Mouse (Mus musculus) midbrain, postnatal 0 days (tissue): ENCODE data around the gene Gpkow. TPM values are rescaled to one million over a fixed set of nuclear protein-coding genes. Genes with fewer than 3 reads are reported as not detected.

Source experiments
- ATAC-seq: fragments of 200-750 bp; cut with Nextera tagmentation; 2 replicates; pipeline ENCODE4 v1.8.0; 2017; ENCODE audit warnings: moderate number of reproducible peaks, mild to moderate bottlenecking, moderate TSS enrichment, moderate library complexity; ENCODE audit not compliant: low FRiP score
- DNase-seq: peaks from one replicate; pipeline ENCODE4 v3.0.0-alpha.2; 2015; ENCODE audit warnings: low spot score
- H3K27ac ChIP-seq: fragments of 300-500 bp; sonication (generic); 2 replicates; pipeline ENCODE4 v1.5.1; 2014; ENCODE audit warnings: low read depth, mild to moderate bottlenecking, low read length, mixed read lengths
- H3K27me3 ChIP-seq: fragments of 300-500 bp; sonication (generic); 2 replicates; pipeline ENCODE4 v1.6.1; 2014; ENCODE audit warnings: low read length, control low read depth, mixed read lengths; ENCODE audit not compliant: insufficient read depth
- H3K36me3 ChIP-seq: fragments of 300-500 bp; sonication (generic); 2 replicates; pipeline ENCODE4 v1.6.1; 2014; ENCODE audit warnings: low read length, control low read depth, mixed read lengths; ENCODE audit not compliant: insufficient read depth
- H3K4me1 ChIP-seq: fragments of 300-500 bp; sonication (generic); 2 replicates; pipeline ENCODE4 v1.6.1; 2014; ENCODE audit warnings: mild to moderate bottlenecking, control low read depth, antibody characterized with exemption, low read length, mixed read lengths; ENCODE audit not compliant: insufficient read depth
- H3K4me2 ChIP-seq: fragments of 300-500 bp; sonication (generic); 2 replicates; pipeline ENCODE4 v1.6.1; 2014; ENCODE audit warnings: low read depth, mild to moderate bottlenecking, low read length, mixed read lengths; ENCODE audit not compliant: poor library complexity, severe bottlenecking
- H3K4me3 ChIP-seq: fragments of 300-500 bp; sonication (generic); 2 replicates; pipeline ENCODE4 v1.5.1; 2014; ENCODE audit warnings: low read depth, mild to moderate bottlenecking, low read length, moderate library complexity
- H3K9ac ChIP-seq: fragments of 300-500 bp; sonication (generic); replicated peaks from 2 replicates; pipeline ENCODE4 v1.6.1; 2014; ENCODE audit warnings: mild to moderate bottlenecking, low read length, moderate library complexity, mixed read lengths; ENCODE audit not compliant: poor library complexity, severe bottlenecking
- H3K9me3 ChIP-seq: fragments of 300-500 bp; sonication (generic); 2 replicates; pipeline ENCODE4 v1.6.1; 2016; ENCODE audit warnings: low read length, control low read depth
- CTCF ChIP-seq: IDR thresholded peaks from 2 replicates; pipeline ENCODE4 v1.5.1; 2016; ENCODE audit warnings: antibody characterized with exemption, mild to moderate bottlenecking
- WGBS: fragments of 180-500 bp; shearing (Covaris S2); extraction: QIAGEN DNeasy Blood & Tissue Kit; methylation state at CpG from one replicate; pipeline ENCODE4 v1.1.7; 2014; 5-methylcytosine and 5-hydroxymethylcytosine counted together
- polyA plus RNA-seq: library from polyadenylated mRNA; unstranded; fragments of >200 nt; fragmentation: Nextera tagmentation; extraction: Ambion mirVana; gene quantifications from 2 replicates; pipeline ENCODE4 v1.2.1, GENCODE M21; 2015
- total RNA-seq: library from RNA; depleted of rRNA; stranded (reverse); fragments of >200 nt; gene quantifications from 2 replicates; pipeline ENCODE4 v1.2.3, GENCODE M21; 2014

Gpkow gene
- total and polyA plus RNA-seq, 2 experiments from 2014 or later = 11.9 to 41.6 TPM

GRCm38 (mm10) chrX:7661086-7661485, 35.8 kb upstream of the Gpkow start:
- 79% methylated on average over 4 of the region's 4 CpGs for WGBS
- Histone ChIP-seq H3K4me2 (no peak overlapping the region), H3K27me3 (no peaks in the 10 kb centered on the region), H3K4me3 (no peak overlapping the region), H3K36me3 (no peaks in the 10 kb centered on the region), H3K4me1 (no peaks in the 10 kb centered on the region), H3K27ac (no peak overlapping the region), H3K9me3 (no peaks in the 10 kb centered on the region), H3K9ac (no peak overlapping the region)
- DNase-seq = no peak
- no peak for ATAC-seq
- TF ChIP-seq CTCF = no peak

- H3K4me2 ChIP-seq = no peak overlapping the region
- no peaks in the 10 kb centered on the region for H3K27me3 ChIP-seq
- H3K9ac ChIP-seq = no peak overlapping the region
- no peak overlapping the region for H3K4me3 ChIP-seq
- H3K9me3 ChIP-seq = no peaks in the 10 kb centered on the region
- DNase-seq (no peak), ATAC-seq (no peak)
- no peak for TF ChIP-seq CTCF
- 74% methylated on average over 3 of the region's 3 CpGs for WGBS
- no peaks in the 10 kb centered on the region for H3K36me3 ChIP-seq
- no peaks in the 10 kb centered on the region for H3K4me1 ChIP-seq
- H3K27ac ChIP-seq = no peak overlapping the region
These were observed 34.0 kb upstream of the Gpkow start for GRCm38 (mm10) chrX:7662936-7663335.

- Histone ChIP-seq H3K9me3 (no peaks in the 10 kb centered on the region), H3K36me3 (no peaks in the 10 kb centered on the region), H3K27me3 (no peaks in the 10 kb centered on the region), H3K9ac (no peak overlapping the region), H3K4me3 (no peak overlapping the region), H3K27ac (no peak overlapping the region), H3K4me1 (no peaks in the 10 kb centered on the region), H3K4me2 (no peak overlapping the region)
- TF ChIP-seq CTCF = no peak
- ATAC-seq (peak; percentile 65; the same call in 1 of the 2 replicates), DNase-seq (peak; percentile 77)
- 85% methylated on average over 11 of the region's 11 CpGs for WGBS
These were observed 32.1 kb upstream of the Gpkow start for GRCm38 (mm10) chrX:7664791-7665190.

- Histone ChIP-seq H3K27ac (no peak overlapping the region), H3K4me2 (no peak overlapping the region)
- ATAC-seq = no peak
These were observed 31.0 kb upstream of the Gpkow start for GRCm38 (mm10) chrX:7665739-7666502.

GRCm38 (mm10) chrX:7670390-7670881, 26.5 kb upstream of the Gpkow start:
- no peaks in the 10 kb centered on the region for H3K36me3 ChIP-seq
- DNase-seq = peak; percentile 33
- no peak overlapping the region for H3K9ac ChIP-seq
- TF ChIP-seq CTCF = no peak
- no peak overlapping the region for H3K27ac ChIP-seq
- WGBS = 27% methylated on average over 19 of the region's 19 CpGs
- no peaks in the 10 kb centered on the region for H3K4me1 ChIP-seq
- peak overlapping the region; percentile 32 for H3K4me3 ChIP-seq
- H3K27me3 ChIP-seq = no peaks in the 10 kb centered on the region
- peak overlapping the region; percentile 42 for H3K4me2 ChIP-seq
- ATAC-seq = peak; percentile 32
- H3K9me3 ChIP-seq = peaks cover 3% of the 10 kb centered on the region; the same call in 1 of the 2 replicates

More at GRCm38 (mm10) chrX:7665739-7666502, 31.0 kb upstream of the Gpkow start:
- Histone ChIP-seq H3K4me3 (no peak overlapping the region), H3K36me3 (no peaks in the 10 kb centered on the region), H3K4me1 (no peaks in the 10 kb centered on the region), H3K9me3 (peaks cover 3% of the 10 kb centered on the region; the same call in 1 of the 2 replicates), H3K27me3 (no peaks in the 10 kb centered on the region), H3K9ac (no peak overlapping the region)
- 80% methylated on average over 21 of the region's 21 CpGs for WGBS
- DNase-seq = no peak
- TF ChIP-seq CTCF = no peak

- no peak within 1 kb of the TSS for H3K9ac ChIP-seq
- no peak for TF ChIP-seq CTCF
- peak within 1 kb of the TSS; percentile 42 for H3K4me2 ChIP-seq
- no peak within 1 kb of the TSS for H3K27ac ChIP-seq
- DNase-seq (no peak), ATAC-seq (peak; percentile 49)
- H3K9me3 ChIP-seq = peaks cover 3% of the 10 kb centered on the region; the same call in 1 of the 2 replicates
- H3K36me3 ChIP-seq = no peaks in the 10 kb centered on the region
- H3K27me3 ChIP-seq = no peaks in the 10 kb centered on the region
- 12% methylated on average over 27 of the region's 36 CpGs for WGBS
- no peaks in the 10 kb centered on the region for H3K4me1 ChIP-seq
- peak within 1 kb of the TSS; percentile 32 for H3K4me3 ChIP-seq
These were observed 25.9 kb upstream of the Gpkow start, which contains the start of gene Plp2 for GRCm38 (mm10) chrX:7670921-7671623. TSS of gene Plp2 (minus strand) at chrX:7671390.
